Mouse (Mus musculus) CH12.LX (cell line): ENCODE results near the gene Khk. TPM values are rescaled to one million over a fixed set of nuclear protein-coding genes. Genes with fewer than 3 reads are reported as not detected.
A peak's percentile ranks its signal among the peaks of the same experiment; 100 is the strongest.

ENCODE experiments used
- DNase-seq: peaks from one replicate; pipeline ENCODE4 v3.0.0-alpha.2; 2013; ENCODE audit errors: extremely low read depth
- H3K27ac ChIP-seq: 2 replicates; pipeline ENCODE4 v1.5.1; 2012; ENCODE audit warnings: low read depth, mild to moderate bottlenecking, control low read depth, moderate library complexity; ENCODE audit not compliant: insufficient read depth
- H3K27me3 ChIP-seq: replicated peaks from 2 replicates; pipeline ENCODE3; 2012; ENCODE audit warnings: inconsistent platforms
- H3K36me3 ChIP-seq, 2 experiments: replicated peaks in 1 of 2; 2 replicates each; pipeline versions ENCODE3 to v1.6.1; 2012; ENCODE audit warnings: inconsistent platforms in 1 of 2, low read length in 1 of 2, mild to moderate bottlenecking in 1 of 2, mixed read lengths in 1 of 2, moderate library complexity in 1 of 2; ENCODE audit not compliant: control insufficient read depth in 1 of 2, insufficient read depth in 1 of 2
- H3K4me1 ChIP-seq, 2 experiments: 2 replicates each; pipeline ENCODE4 v1.6.1; 2012; ENCODE audit warnings: inconsistent platforms in 1 of 2, moderate library complexity in 1 of 2; ENCODE audit not compliant: insufficient read depth in 2 of 2, control insufficient read depth in 1 of 2
- H3K4me2 ChIP-seq: 2 replicates; pipeline ENCODE4 v1.6.1; 2012; ENCODE audit warnings: low read depth, mild to moderate bottlenecking, control low read depth; ENCODE audit not compliant: poor library complexity, insufficient read depth, severe bottlenecking
- H3K4me3 ChIP-seq, 3 experiments: fragments of 150-350 bp in 1 of 3; sonication (generic) in 1 of 3; replicated peaks in 1 of 3; 2 replicates each; pipeline versions ENCODE3 to v1.5.1; 2011 to 2012; ENCODE audit warnings: low read depth in 2 of 3, low read length in 2 of 3, mild to moderate bottlenecking in 2 of 3, moderate library complexity in 2 of 3, control low read depth in 1 of 3, improper control_type of control experiment in 1 of 3, inconsistent platforms in 1 of 3, mixed read lengths in 1 of 3; ENCODE audit not compliant: poor library complexity in 1 of 3
- H3K79me2 ChIP-seq: replicated peaks from 2 replicates; pipeline ENCODE4 v1.6.1; 2012; ENCODE audit warnings: mild to moderate bottlenecking, moderate library complexity; ENCODE audit not compliant: control insufficient read depth, poor library complexity, insufficient read depth, severe bottlenecking; ENCODE audit errors: extremely low read depth
- H3K9ac ChIP-seq: 2 replicates; pipeline ENCODE4 v1.6.1; 2012; ENCODE audit warnings: low read depth, mild to moderate bottlenecking, control low read depth, moderate library complexity; ENCODE audit not compliant: insufficient read depth
- H3K9me3 ChIP-seq: replicated peaks from 2 replicates; pipeline ENCODE3; 2012; ENCODE audit warnings: low read length, inconsistent platforms, mixed read lengths
- BHLHE40 ChIP-seq: IDR thresholded peaks from 2 replicates; pipeline ENCODE4 v1.6.1; 2011; ENCODE audit warnings: mild to moderate bottlenecking, low read depth, low read length, improper control_type of control experiment
- CHD2 ChIP-seq: IDR thresholded peaks from 2 replicates; pipeline ENCODE4 v1.6.1; 2011; ENCODE audit warnings: low read length, improper control_type of control experiment
- CTCF ChIP-seq, 2 experiments: IDR thresholded peaks in 1 of 2; conservative IDR thresholded peaks in 1 of 2; 2 replicates each; pipeline ENCODE4 v1.5.1; 2011 to 2012; ENCODE audit warnings: low read depth in 2 of 2, low read length in 2 of 2, improper control_type of control experiment in 1 of 2, inconsistent platforms in 1 of 2, mild to moderate bottlenecking in 1 of 2, moderate library complexity in 1 of 2
- E2F4 ChIP-seq: IDR thresholded peaks from 2 replicates; pipeline ENCODE4 v1.6.1; 2011; ENCODE audit warnings: low read depth, low read length, improper control_type of control experiment; ENCODE audit not compliant: insufficient replicate concordance
- ELF1 ChIP-seq: IDR thresholded peaks from 2 replicates; pipeline ENCODE4 v1.6.1; 2014; ENCODE audit warnings: low read depth, mild to moderate bottlenecking, inconsistent platforms, low read length, improper control_type of control experiment
- EP300 ChIP-seq: IDR thresholded peaks from 2 replicates; pipeline ENCODE4 v1.6.1; 2011; ENCODE audit warnings: low read length, improper control_type of control experiment
- IRF4 ChIP-seq: IDR thresholded peaks from 2 replicates; pipeline ENCODE4 v1.6.1; 2014; ENCODE audit warnings: low read depth, mild to moderate bottlenecking, inconsistent platforms, low read length, improper control_type of control experiment
- JUND ChIP-seq: conservative IDR thresholded peaks from 2 replicates; pipeline ENCODE4 v1.6.1; 2011; ENCODE audit warnings: low read depth, low read length, improper control_type of control experiment
- KAT2A ChIP-seq: IDR thresholded peaks from 2 replicates; pipeline ENCODE4 v1.6.1; 2012; ENCODE audit warnings: low read length, improper control_type of control experiment, inconsistent platforms; ENCODE audit not compliant: insufficient replicate concordance
- MAFK ChIP-seq: IDR thresholded peaks from 2 replicates; pipeline ENCODE4 v1.6.1; 2011; ENCODE audit warnings: low read length, improper control_type of control experiment; ENCODE audit not compliant: insufficient replicate concordance
- MAZ ChIP-seq: IDR thresholded peaks from 2 replicates; pipeline ENCODE4 v1.6.1; 2012; ENCODE audit warnings: low read depth, mild to moderate bottlenecking, inconsistent platforms, low read length, improper control_type of control experiment, moderate library complexity
- MYC ChIP-seq: IDR thresholded peaks from 2 replicates; pipeline ENCODE4 v1.6.1; 2011; ENCODE audit warnings: low read depth, mild to moderate bottlenecking, improper control_type of control experiment, low read length
- NELFE ChIP-seq: IDR thresholded peaks from 2 replicates; pipeline ENCODE4 v1.6.1; 2011; ENCODE audit warnings: low read depth, low read length, improper control_type of control experiment
- NRF1 ChIP-seq: IDR thresholded peaks from 2 replicates; pipeline ENCODE4 v1.6.1; 2014; ENCODE audit warnings: low read depth, mild to moderate bottlenecking, inconsistent platforms, low read length, improper control_type of control experiment, moderate library complexity
- PAX5 ChIP-seq: IDR thresholded peaks from 2 replicates; pipeline ENCODE4 v1.6.1; 2012; ENCODE audit warnings: low read length, inconsistent platforms, mixed read lengths
- POLR2A ChIP-seq: IDR thresholded peaks from 2 replicates; pipeline ENCODE4 v1.6.1; 2011; ENCODE audit warnings: low read depth, mild to moderate bottlenecking, improper control_type of control experiment, low read length
- RCOR1 ChIP-seq: conservative IDR thresholded peaks from 2 replicates; pipeline ENCODE4 v1.6.1; 2012; ENCODE audit warnings: low read depth, mild to moderate bottlenecking, inconsistent platforms, low read length, improper control_type of control experiment
- SIN3A ChIP-seq: IDR thresholded peaks from 2 replicates; pipeline ENCODE4 v1.6.1; 2012; ENCODE audit warnings: low read length, improper control_type of control experiment, inconsistent platforms
- SMC3 ChIP-seq: IDR thresholded peaks from 2 replicates; pipeline ENCODE4 v1.6.1; 2011; ENCODE audit warnings: low read depth, low read length, improper control_type of control experiment
- TBP ChIP-seq: conservative IDR thresholded peaks from 2 replicates; pipeline ENCODE4 v1.6.1; 2011; ENCODE audit warnings: low read depth, low read length, improper control_type of control experiment
- TCF12 ChIP-seq: IDR thresholded peaks from 2 replicates; pipeline ENCODE4 v1.6.1; 2014; ENCODE audit warnings: low read depth, mild to moderate bottlenecking, inconsistent platforms, low read length, improper control_type of control experiment
- UBTF ChIP-seq: IDR thresholded peaks from 2 replicates; pipeline ENCODE4 v1.6.1; 2012; ENCODE audit warnings: low read depth, mild to moderate bottlenecking, inconsistent platforms, low read length, improper control_type of control experiment, moderate library complexity
- USF1 ChIP-seq: IDR thresholded peaks from 2 replicates; pipeline ENCODE4 v1.6.1; 2014; ENCODE audit warnings: low read depth, mild to moderate bottlenecking, inconsistent platforms, low read length, improper control_type of control experiment
- ZKSCAN1 ChIP-seq: IDR thresholded peaks from 2 replicates; pipeline ENCODE4 v1.6.1; 2012; ENCODE audit warnings: low read depth, inconsistent platforms, low read length, improper control_type of control experiment, borderline replicate concordance
- ZMIZ1 ChIP-seq: IDR thresholded peaks from 2 replicates; pipeline ENCODE4 v1.6.1; 2012; ENCODE audit warnings: low read depth, mild to moderate bottlenecking, inconsistent platforms, low read length, improper control_type of control experiment
- dilution Hi-C: fragments of 300-500 bp; cut with MboI; formaldehyde crosslinking; loops from 2 replicates; pipeline ENCODE4 v1.14.3; 2020; ENCODE audit warnings: low sequenced_read_pairs; ENCODE audit not compliant: extremely low pct_unique_long_range_greater_than_20kb, extremely low pct_ligation_motif_present
- in situ Hi-C: fragments of 300-500 bp; cut with MboI; formaldehyde crosslinking; loops from 3 replicates; pipeline ENCODE4 v1.14.3; 2019; ENCODE audit warnings: low sequenced_read_pairs, low pct_ligation_motif_present, low pct_unique_long_range_greater_than_20kb, mixed read lengths
- polyA plus RNA-seq: library from polyadenylated mRNA; unstranded; fragments of >175 nt; gene quantifications from 2 replicates; pipeline ENCODE4 v1.2.1, GENCODE M21; 2012; ENCODE audit warnings: low read depth; ENCODE audit not compliant: insufficient read length
- total RNA-seq, 2 experiments: library from RNA; depleted of rRNA; stranded (reverse); fragments of 300-350 nt in 1 of 2; fragments of >200 nt in 1 of 2; gene quantifications; 2 replicates each; pipeline ENCODE4 v1.2.3; 2012 to 2014

Khk gene
- total and polyA plus RNA-seq, 3 experiments: 2.5 to 5.7 (median 3.7) TPM

- TF ChIP-seq MAZ (no peak), NRF1 (peak; percentile 83), ELF1 (peak; percentile 97), PAX5 (no peak), CHD2 (no peak), MYC (peak; percentile 87), E2F4 (peak; percentile 92; the same call in 1 of the 2 replicates), TCF12 (peak; percentile 86), KAT2A (peak; percentile 85; the same call in 1 of the 2 replicates), CTCF (conservative IDR thresholded peaks at IDR 0.05 in 1 of 2, IDR thresholded peaks at IDR 0.05 in 1 of 2; ENCODE audit: low read depth in 2 of 2, low read length in 2 of 2) (no peak), ZMIZ1 (peak; percentile 91), SMC3 (no peak), ZKSCAN1 (no peak), UBTF (no peak; the same call in 1 of the 2 replicates), NELFE (peak; percentile 92), POLR2A (peak; percentile 96), JUND (no peak), RCOR1 (no peak), BHLHE40 (peak; percentile 32; the same call in 1 of the 2 replicates), TBP (peak; percentile 65; the same call in 1 of the 2 replicates)
Measured at GRCm38 (mm10) chr5:30907413-30908059, 13.7 kb upstream of the Khk start, which contains the start of gene Ost4 (continued).

DNA sequence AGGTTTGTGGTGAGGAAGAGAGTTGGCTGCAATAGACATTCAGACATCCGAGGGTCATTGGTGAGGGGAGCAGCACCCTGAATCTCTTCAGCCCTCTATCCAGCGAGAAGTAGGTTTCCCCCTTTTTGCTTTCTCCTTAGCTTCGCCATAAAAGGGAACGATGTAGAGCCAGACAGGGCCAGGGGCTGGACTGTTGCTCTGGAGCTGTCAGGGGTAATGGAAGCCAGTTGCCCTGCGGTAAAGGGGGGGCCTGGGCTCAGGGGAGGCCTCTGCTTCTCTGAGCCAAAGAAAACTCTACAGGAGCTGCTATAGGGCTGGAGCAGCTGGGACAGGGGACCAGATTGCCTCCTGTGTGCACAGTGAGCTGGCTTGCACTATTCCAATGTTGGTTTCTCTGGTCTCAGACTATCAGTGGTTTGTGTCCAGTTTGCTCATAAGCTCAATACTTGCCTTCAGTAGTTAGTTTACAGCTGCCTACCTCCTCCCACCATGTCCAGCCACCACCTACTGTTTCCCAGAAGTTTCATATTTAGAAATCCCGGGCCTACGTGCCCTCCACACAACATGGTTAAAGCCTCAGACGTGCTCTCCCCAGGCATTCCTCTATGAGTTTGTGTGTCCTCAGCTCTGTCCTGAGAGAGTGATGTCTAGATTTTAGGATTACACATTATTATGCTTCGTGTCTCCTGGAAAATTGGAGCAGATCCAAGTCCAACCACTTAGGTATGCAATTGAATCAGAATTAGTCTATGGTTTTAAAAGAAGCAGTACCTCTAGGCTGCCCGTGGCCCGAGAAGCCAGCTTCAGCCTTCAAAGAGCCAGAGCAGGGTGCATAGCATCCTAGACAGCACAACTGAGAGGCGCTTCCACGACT, 12.6 kb upstream of the Khk start:
- in situ Hi-C loops: no loop called here
- Histone ChIP-seq H3K4me1 (peaks cover 2 to 29% of the 10 kb centered on the region in 2 experiments; a peak in 3 of 4 replicates), H3K36me3 (peaks cover 24 to 26% of the 10 kb centered on the region in 2 experiments), H3K79me2 (peaks cover 26% of the 10 kb centered on the region), H3K4me2 (peak overlapping the region; percentile 83), H3K4me3 (no peak overlapping the region), H3K27ac (no peak overlapping the region), H3K9ac (peak overlapping the region; percentile 58), H3K27me3 (peaks cover 9% of the 10 kb centered on the region), H3K9me3 (no peaks in the 10 kb centered on the region)
- no peak for TF ChIP-seq USF1
- TF ChIP-seq NRF1: no peak
- TF ChIP-seq ELF1: no peak
- no peak for TF ChIP-seq EP300
- no peak for TF ChIP-seq IRF4
- no peak for TF ChIP-seq MAFK
- no peak for TF ChIP-seq JUND
- TF ChIP-seq MAZ: no peak
- no peak for TF ChIP-seq SIN3A
- TF ChIP-seq CTCF (conservative IDR thresholded peaks at IDR 0.05 in 1 of 2, IDR thresholded peaks at IDR 0.05 in 1 of 2; ENCODE audit: low read depth in 2 of 2, low read length in 2 of 2): no peak
- no peak for DNase-seq
- dilution Hi-C loops: no loop called here
